Mouse (Mus musculus) intestine, embryonic 14.5 days (tissue): ENCODE measurements around the gene Gm6592. TPM values are rescaled to one million over a fixed set of nuclear protein-coding genes. Genes with fewer than 3 reads are reported as not detected.

Source experiments
- ATAC-seq: fragments of 200-750 bp; cut with Nextera tagmentation; replicated peaks from 2 replicates; pipeline ENCODE4 v1.8.0; 2017; ENCODE audit warnings: low read depth, moderate number of reproducible peaks, moderate TSS enrichment, moderate library complexity; ENCODE audit not compliant: low FRiP score, low TSS enrichment
- DNase-seq: peaks from one replicate; pipeline ENCODE4 v3.0.0-alpha.2; 2018; ENCODE audit warnings: low spot score
- H3K27ac ChIP-seq: fragments of 300-500 bp; sonication (generic); 2 replicates; pipeline ENCODE4 v1.5.1; 2014; ENCODE audit warnings: low read depth, mild to moderate bottlenecking, control low read depth
- H3K27me3 ChIP-seq: fragments of 300-500 bp; sonication (generic); replicated peaks from 2 replicates; pipeline ENCODE4 v1.6.1; 2014; ENCODE audit warnings: low read length, control low read depth; ENCODE audit not compliant: control insufficient read depth, insufficient read depth
- H3K36me3 ChIP-seq: fragments of 300-500 bp; sonication (generic); 2 replicates; pipeline ENCODE4 v1.6.1; 2014; ENCODE audit warnings: low read length, control low read depth; ENCODE audit not compliant: control insufficient read depth, insufficient read depth
- H3K4me1 ChIP-seq: fragments of 300-500 bp; sonication (generic); replicated peaks from 2 replicates; pipeline ENCODE4 v1.6.1; 2014; ENCODE audit warnings: low read length, control low read depth, mixed read lengths; ENCODE audit not compliant: control insufficient read depth, insufficient read depth
- H3K4me2 ChIP-seq: fragments of 300-500 bp; sonication (generic); 2 replicates; pipeline ENCODE4 v1.6.1; 2014; ENCODE audit warnings: low read length
- H3K4me3 ChIP-seq: fragments of 300-500 bp; sonication (generic); 2 replicates; pipeline ENCODE4 v1.5.1; 2014; ENCODE audit warnings: low read depth, low read length, control low read depth, mixed read lengths
- H3K9ac ChIP-seq: fragments of 300-500 bp; sonication (generic); 2 replicates; pipeline ENCODE4 v1.6.1; 2014; ENCODE audit warnings: mild to moderate bottlenecking, low read length
- H3K9me3 ChIP-seq: fragments of 300-500 bp; sonication (generic); 2 replicates; pipeline ENCODE4 v1.6.1; 2016; ENCODE audit warnings: low read length, control low read depth; ENCODE audit not compliant: control insufficient read depth
- WGBS: fragments of 180-500 bp; shearing (Covaris S2); extraction: QIAGEN DNeasy Blood & Tissue Kit; methylation state at CpG from one replicate; pipeline ENCODE4 v1.1.7; 2014; 5-methylcytosine and 5-hydroxymethylcytosine counted together
- polyA plus RNA-seq: library from polyadenylated mRNA; unstranded; fragments of >200 nt; fragmentation: Nextera tagmentation; extraction: Ambion mirVana; gene quantifications from 2 replicates; pipeline ENCODE4 v1.2.1, GENCODE M21; 2014

The Gm6592 gene
- polyA plus RNA-seq, 1 experiment from 2014 or later: not detected

DNA sequence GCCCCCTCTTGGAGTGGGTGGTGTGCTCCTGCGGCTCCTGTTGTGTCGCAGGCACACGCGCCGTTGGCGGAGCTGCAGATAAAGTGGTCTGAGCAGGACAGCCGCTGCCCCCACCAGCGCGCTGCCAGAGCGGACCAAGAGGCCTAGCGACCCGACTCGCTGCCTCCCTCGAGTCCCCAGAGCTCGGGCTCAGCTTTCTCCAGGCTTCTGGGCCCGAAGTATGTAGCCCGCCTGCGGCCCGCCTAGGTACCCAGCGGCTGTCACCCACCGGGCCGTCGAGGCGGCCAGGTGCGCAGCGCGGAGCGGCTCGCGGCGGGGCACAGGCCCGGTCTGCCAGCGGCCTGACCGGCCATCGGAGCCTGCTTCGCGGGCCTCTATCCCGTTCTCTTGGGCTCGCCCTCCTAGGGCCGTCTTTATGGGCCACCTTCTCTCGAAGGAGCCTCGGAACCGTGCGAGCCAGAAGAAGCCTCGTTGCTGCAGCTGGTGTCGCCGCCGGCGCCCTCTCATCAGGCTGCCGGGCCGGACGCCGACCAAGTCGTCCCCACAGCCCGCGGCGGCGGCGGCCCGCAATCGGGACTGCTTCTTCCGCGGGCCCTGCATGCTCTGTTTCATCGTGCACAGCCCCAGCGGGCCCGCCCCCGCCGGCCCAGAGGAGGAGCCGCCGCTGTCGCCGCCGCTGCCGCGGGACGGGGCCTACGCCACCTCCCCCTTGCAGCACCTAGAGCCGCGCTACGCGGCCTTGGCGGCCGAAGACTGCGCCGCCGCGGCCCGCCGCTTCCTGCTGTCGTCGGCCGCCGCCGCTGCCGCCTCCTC, 48.8 kb downstream of the Gm6592 start, which contains the start of gene B630019K06Rik:
TSS of gene B630019K06Rik (plus strand) at position 40 of the 813 bp plus-strand sequence.
- peak within 1 kb of the TSS; percentile 82 for H3K27ac ChIP-seq
- DNase-seq: peak; percentile 73
- no peaks in the 10 kb centered on the region for H3K36me3 ChIP-seq
- H3K9me3 ChIP-seq: no peaks in the 10 kb centered on the region
- WGBS: 18% methylated on average over 56 of the region's 95 CpGs
- peak within 1 kb of the TSS; percentile 49 for H3K4me3 ChIP-seq
- H3K4me2 ChIP-seq: peak within 1 kb of the TSS; percentile 57
- ATAC-seq: peak; percentile 93
- H3K9ac ChIP-seq: peak within 1 kb of the TSS; percentile 65
- no peaks in the 10 kb centered on the region for H3K27me3 ChIP-seq
- no peaks in the 10 kb centered on the region for H3K4me1 ChIP-seq

DNA sequence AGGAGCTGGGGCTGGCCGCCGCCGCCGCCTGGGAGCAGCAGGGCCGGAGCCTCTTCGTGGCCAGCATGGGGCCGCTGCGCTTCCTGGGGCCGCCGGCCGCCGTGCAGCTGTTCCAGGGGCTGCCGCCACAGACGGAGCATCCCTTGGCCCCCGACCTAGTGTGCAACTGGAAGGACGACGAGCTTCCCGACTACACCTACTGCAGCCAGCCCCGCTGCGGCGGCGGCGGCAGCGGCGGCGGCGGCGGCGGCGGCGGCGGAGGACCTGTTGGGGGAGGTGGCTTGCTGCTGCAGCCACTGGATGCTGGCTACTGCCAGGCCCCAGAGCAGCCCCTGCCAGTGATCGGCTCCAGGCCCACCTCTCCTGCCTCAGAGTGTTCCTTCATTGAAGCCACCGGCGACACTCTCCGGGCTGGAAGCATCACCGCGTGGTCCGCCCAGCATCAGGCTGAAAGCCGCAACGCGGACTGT, 49.4 kb downstream of the Gm6592 start:
- Histone ChIP-seq H3K27ac (peak overlapping the region; percentile 82), H3K4me3 (peak overlapping the region; percentile 49), H3K4me2 (peak overlapping the region; percentile 57), H3K4me1 (no peaks in the 10 kb centered on the region), H3K27me3 (no peaks in the 10 kb centered on the region), H3K9ac (peak overlapping the region; percentile 65), H3K9me3 (no peaks in the 10 kb centered on the region), H3K36me3 (no peaks in the 10 kb centered on the region)
- peak; percentile 76 for ATAC-seq
- WGBS: 11% methylated on average over 27 of the region's 42 CpGs
- DNase-seq: peak; percentile 65

Other genes with a start within 250 kb of the Gm6592 start
- gene Ssxb8, start 153.2 kb upstream of the Gm6592 start, polyA plus RNA-seq: not detected in 2 replicates
- gene Ssx9, start 95.6 kb upstream of the Gm6592 start, polyA plus RNA-seq: not detected in 2 replicates
- not detected in 2 replicates for gene Ssxb5, start 40.3 kb upstream of the Gm6592 start, polyA plus RNA-seq
- gene Gm5751, start 30.3 kb downstream of the Gm6592 start, polyA plus RNA-seq: not detected in 2 replicates
- 3.8 and 4.1 TPM in 2 replicates for gene B630019K06Rik, start 48.4 kb downstream of the Gm6592 start, polyA plus RNA-seq
- gene Fthl17b, start 119.0 kb downstream of the Gm6592 start, polyA plus RNA-seq: not detected in 2 replicates
- not detected in 2 replicates for gene Fthl17c, start 132.6 kb downstream of the Gm6592 start, polyA plus RNA-seq
- gene Fthl17d, start 142.8 kb downstream of the Gm6592 start, polyA plus RNA-seq: not detected in 2 replicates
- gene Fthl17e, start 189.5 kb downstream of the Gm6592 start, polyA plus RNA-seq: not detected in 2 replicates
- not detected in 2 replicates for gene Fthl17f, start 219.0 kb downstream of the Gm6592 start, polyA plus RNA-seq